Mouse (Mus musculus) left cerebral cortex, adult 18-20 months (tissue): ENCODE results near the gene Cftr. TPM values are rescaled to one million over a fixed set of nuclear protein-coding genes. Genes with fewer than 3 reads are reported as not detected.
A peak's percentile ranks its signal among the peaks of the same experiment; 100 is the strongest.

ENCODE experiments used
- DNase-seq, 2 experiments: peaks; one replicate each; pipeline ENCODE4 v3.0.0; 2021 to 2022; ENCODE audit warnings: low spot score in 2 of 2, mixed read lengths in 1 of 2
- long read RNA-seq, 2 experiments: library from polyadenylated mRNA; stranded (forward); transcript quantifications; one replicate each; pipeline ENCODE4 v2.0.0; 2021
- total RNA-seq, 2 experiments: library from RNA; stranded (reverse); gene quantifications; 2 replicates each; pipeline ENCODE4 v1.2.3; 2021

Cftr gene
- under 1 TPM; 0.65 to 0.73 TPM for total RNA-seq
- long read RNA-seq, experiment 1: 0 reads
- long read RNA-seq, experiment 2: 0 reads

- DNase-seq: peak; percentile 8 to 10
These were observed at the start of gene Cftr for GRCm38 (mm10) chr6:18170311-18170922. Cftr (plus strand) TSS chr6:18170687.

GRCm38 (mm10) chr6:18127206-18127983 lies 43.1 kb upstream of the Cftr start:
- DNase-seq: no peak

GRCm38 (mm10) chr6:18128059-18128458 lies 42.4 kb upstream of the Cftr start:
- DNase-seq: no peak

- DNase-seq: no peak
These were observed 35.2 kb upstream of the Cftr start for GRCm38 (mm10) chr6:18135246-18135645.

- no peak for DNase-seq
These were observed 17.5 kb upstream of the Cftr start for GRCm38 (mm10) chr6:18153031-18153430.

GRCm38 (mm10) chr6:18169618-18170017 lies 869 bp upstream of the Cftr start:
- DNase-seq: no peak

- peak; percentile 33 to 36 for DNase-seq
These were observed 1.1 kb downstream of the Cftr start for GRCm38 (mm10) chr6:18171614-18172013.

GRCm38 (mm10) chr6:18177509-18177908 lies 7.0 kb downstream of the Cftr start:
- DNase-seq: no peak

- DNase-seq: no peak
These were observed 10.2 kb downstream of the Cftr start for GRCm38 (mm10) chr6:18180665-18181064.

- DNase-seq: no peak
These were observed 12.4 kb downstream of the Cftr start for GRCm38 (mm10) chr6:18182903-18183302.

- no peak for DNase-seq
These were observed 50.2 kb downstream of the Cftr start for GRCm38 (mm10) chr6:18220691-18221090.

GRCm38 (mm10) chr6:18223206-18223605 lies 52.7 kb downstream of the Cftr start:
- DNase-seq: no peak

- no peak for DNase-seq
These were observed 54.7 kb downstream of the Cftr start for GRCm38 (mm10) chr6:18225157-18225556.

- no peak for DNase-seq
These were observed 76.0 kb downstream of the Cftr start for GRCm38 (mm10) chr6:18246495-18246894.

- no peak for DNase-seq
These were observed 77.5 kb downstream of the Cftr start for GRCm38 (mm10) chr6:18247891-18248463.

GRCm38 (mm10) chr6:18248464-18248863 lies 78.0 kb downstream of the Cftr start:
- no peak for DNase-seq

- DNase-seq: no peak
These were observed 84.1 kb downstream of the Cftr start for GRCm38 (mm10) chr6:18254586-18254985.

- no peak for DNase-seq
These were observed 100.5 kb downstream of the Cftr start for GRCm38 (mm10) chr6:18270983-18271382.

GRCm38 (mm10) chr6:18300781-18301180 lies 130.3 kb downstream of the Cftr start:
- DNase-seq: no peak

GRCm38 (mm10) chr6:18302105-18302504 lies 131.6 kb downstream of the Cftr start:
- DNase-seq: no peak

- DNase-seq: no peak
These were observed 132.7 kb downstream of the Cftr start for GRCm38 (mm10) chr6:18303228-18303627.

GRCm38 (mm10) chr6:18305130-18305529 lies 134.6 kb downstream of the Cftr start:
- DNase-seq: no peak
